Mouse (Mus musculus): ENCODE measurements around the gene Gm42791. TPM values are rescaled to one million over a fixed set of nuclear protein-coding genes. Genes with fewer than 3 reads are reported as not detected.
A peak's percentile ranks its signal among the peaks of the same experiment; 100 is the strongest.

Gene Gm42791
- polyA plus RNA-seq, 1 experiment from 2014 or later: 0.42 TPM

DNA sequence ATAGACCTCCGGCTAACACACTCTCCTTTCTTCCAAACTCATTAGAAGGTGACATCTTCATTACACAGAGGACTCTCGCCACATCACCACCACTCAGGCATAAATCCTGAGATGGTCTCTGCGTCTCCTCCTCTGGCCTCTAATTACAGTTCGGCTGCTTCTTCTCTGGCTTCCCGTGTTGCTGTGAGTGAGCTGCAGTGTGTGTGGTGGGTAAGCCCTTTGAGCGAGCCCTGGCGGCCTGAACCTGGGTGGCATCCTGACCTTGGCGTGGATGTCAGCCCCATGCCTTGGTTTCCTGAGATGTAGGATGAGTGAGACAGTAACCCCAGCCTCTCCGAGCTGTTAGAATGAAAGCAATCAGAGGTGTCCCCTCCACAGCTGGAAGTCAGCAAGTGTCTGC lies 46.4 kb downstream of the Gm42791 start:
- TF ChIP-seq CTCF (IDR thresholded peaks at IDR 0.05; ENCODE audit: low read depth) (peak; percentile 15; the same call in 1 of the 2 replicates), EP300 (IDR thresholded peaks at IDR 0.05; ENCODE audit: low read depth) (no peak)
- H3K4me2 ChIP-seq (ENCODE audit: low read depth, low read length): no peak overlapping the region
- H3K36me3 ChIP-seq (replicated peaks; ENCODE audit: insufficient read depth, low read length): no peaks in the 10 kb centered on the region
- 75% methylated on average over 9 of the region's 9 CpGs for WGBS (ENCODE audit: insufficient replicate concordance)
- no peaks in the 10 kb centered on the region for H3K27me3 ChIP-seq (ENCODE audit: insufficient read depth, low read length)
- no peak overlapping the region for H3K4me3 ChIP-seq (ENCODE audit: low read depth, low read length)
- no peak overlapping the region for H3K27ac ChIP-seq (ENCODE audit: low read depth)
- peaks cover 7% of the 10 kb centered on the region; the same call in 1 of the 2 replicates for H3K4me1 ChIP-seq (ENCODE audit: insufficient read depth)
- DNase-seq: no peak
- no peak overlapping the region for H3K9ac ChIP-seq (replicated peaks)
- no peak for ATAC-seq
- no peaks in the 10 kb centered on the region for H3K9me3 ChIP-seq (ENCODE audit: low read length)

DNA sequence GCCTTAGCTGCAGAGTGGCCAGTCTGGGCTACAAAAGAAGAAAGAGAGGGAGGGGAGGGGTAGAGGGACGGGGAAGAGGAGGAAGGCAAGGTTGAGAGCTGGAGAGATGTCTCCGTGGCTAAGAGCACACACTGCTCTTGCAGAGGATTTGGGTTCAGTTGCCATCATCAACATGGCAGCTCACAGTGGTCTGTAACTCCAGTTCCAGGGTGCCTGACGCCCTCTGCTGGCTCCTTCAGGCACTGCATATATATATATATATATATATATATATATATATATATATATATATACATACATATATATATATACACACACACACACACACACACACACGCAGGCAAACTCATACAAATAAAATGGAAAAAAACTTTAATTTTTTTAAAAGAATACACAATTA lies 47.5 kb downstream of the Gm42791 start:
- H3K4me1 ChIP-seq (ENCODE audit: insufficient read depth): peaks cover 3% of the 10 kb centered on the region; the same call in 1 of the 2 replicates
- no peak overlapping the region for H3K4me2 ChIP-seq (ENCODE audit: low read depth, low read length)
- no peak for ATAC-seq
- H3K4me3 ChIP-seq (ENCODE audit: low read depth, low read length): no peak overlapping the region
- DNase-seq: no peak
- H3K27ac ChIP-seq (ENCODE audit: low read depth): no peak overlapping the region
- no peaks in the 10 kb centered on the region for H3K27me3 ChIP-seq (ENCODE audit: insufficient read depth, low read length)
- TF ChIP-seq CTCF (IDR thresholded peaks at IDR 0.05; ENCODE audit: low read depth) (peak; percentile 44), EP300 (IDR thresholded peaks at IDR 0.05; ENCODE audit: low read depth) (no peak)
- no peak overlapping the region for H3K9ac ChIP-seq (replicated peaks)
- H3K9me3 ChIP-seq (ENCODE audit: low read length): no peaks in the 10 kb centered on the region
- no peaks in the 10 kb centered on the region for H3K36me3 ChIP-seq (replicated peaks; ENCODE audit: insufficient read depth, low read length)
- WGBS (ENCODE audit: insufficient replicate concordance): 73% methylated on average over 4 of the region's 4 CpGs

DNA sequence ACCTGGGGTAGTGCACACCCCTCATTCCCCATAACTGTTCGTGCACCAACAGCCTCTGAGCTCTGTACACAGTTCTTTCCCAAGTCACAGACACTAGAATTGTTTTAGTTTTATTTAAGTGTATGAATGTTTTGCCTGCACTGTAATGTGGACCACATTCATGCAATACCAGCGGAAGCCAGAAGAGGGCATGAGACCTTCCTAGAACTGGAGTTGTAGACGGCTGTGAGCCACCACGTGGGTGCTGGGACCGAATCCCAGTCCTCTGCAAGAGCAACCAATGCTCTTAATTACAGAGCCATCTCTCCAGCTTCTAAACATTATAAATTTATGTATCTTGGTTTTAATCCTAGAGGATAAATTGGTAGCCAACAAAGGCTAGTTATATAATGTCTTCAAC lies 48.2 kb downstream of the Gm42791 start:
- Histone ChIP-seq H3K36me3 (replicated peaks; ENCODE audit: insufficient read depth, low read length) (no peaks in the 10 kb centered on the region), H3K4me2 (ENCODE audit: low read depth, low read length) (no peak overlapping the region), H3K27ac (ENCODE audit: low read depth) (no peak overlapping the region), H3K9me3 (ENCODE audit: low read length) (no peaks in the 10 kb centered on the region), H3K4me3 (ENCODE audit: low read depth, low read length) (no peak overlapping the region), H3K27me3 (ENCODE audit: insufficient read depth, low read length) (no peaks in the 10 kb centered on the region), H3K4me1 (ENCODE audit: insufficient read depth) (peaks cover 3% of the 10 kb centered on the region; the same call in 1 of the 2 replicates), H3K9ac (replicated peaks) (no peak overlapping the region)
- ATAC-seq: no peak
- 69% methylated on average over 5 of the region's 5 CpGs for WGBS (ENCODE audit: insufficient replicate concordance)
- DNase-seq: no peak
- TF ChIP-seq EP300 (IDR thresholded peaks at IDR 0.05; ENCODE audit: low read depth): no peak
- TF ChIP-seq CTCF (IDR thresholded peaks at IDR 0.05; ENCODE audit: low read depth): peak; percentile 62

DNA sequence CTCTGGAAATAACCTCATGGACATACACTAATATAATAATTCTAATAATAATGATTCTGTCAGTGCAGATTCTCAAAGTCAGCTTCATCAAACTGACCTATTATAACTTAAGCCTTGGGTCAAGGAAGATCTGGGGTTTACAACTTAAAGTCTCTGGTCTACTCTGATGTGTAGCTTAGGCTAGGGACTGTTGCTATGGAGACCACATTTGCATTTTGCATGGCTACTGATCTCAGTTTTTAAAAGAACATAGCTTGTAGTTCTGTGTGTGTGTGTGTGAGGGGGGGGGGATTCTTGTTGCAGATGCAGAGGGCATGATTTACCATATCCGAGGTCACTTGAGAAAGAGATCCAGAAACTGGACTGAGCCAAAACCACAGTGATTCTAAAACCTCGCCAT lies 49.2 kb downstream of the Gm42791 start:
- Histone ChIP-seq H3K4me2 (ENCODE audit: low read depth, low read length) (no peak overlapping the region), H3K9me3 (ENCODE audit: low read length) (no peaks in the 10 kb centered on the region), H3K9ac (replicated peaks) (no peak overlapping the region), H3K36me3 (replicated peaks; ENCODE audit: insufficient read depth, low read length) (no peaks in the 10 kb centered on the region), H3K4me3 (ENCODE audit: low read depth, low read length) (no peak overlapping the region), H3K27me3 (ENCODE audit: insufficient read depth, low read length) (no peaks in the 10 kb centered on the region), H3K27ac (ENCODE audit: low read depth) (no peak overlapping the region), H3K4me1 (ENCODE audit: insufficient read depth) (peaks cover 3% of the 10 kb centered on the region; the same call in 1 of the 2 replicates)
- no peak for DNase-seq
- 54% methylated on average over 2 of the region's 2 CpGs for WGBS (ENCODE audit: insufficient replicate concordance)
- TF ChIP-seq CTCF (IDR thresholded peaks at IDR 0.05; ENCODE audit: low read depth): no peak
- TF ChIP-seq EP300 (IDR thresholded peaks at IDR 0.05; ENCODE audit: low read depth): no peak
- ATAC-seq: no peak

DNA sequence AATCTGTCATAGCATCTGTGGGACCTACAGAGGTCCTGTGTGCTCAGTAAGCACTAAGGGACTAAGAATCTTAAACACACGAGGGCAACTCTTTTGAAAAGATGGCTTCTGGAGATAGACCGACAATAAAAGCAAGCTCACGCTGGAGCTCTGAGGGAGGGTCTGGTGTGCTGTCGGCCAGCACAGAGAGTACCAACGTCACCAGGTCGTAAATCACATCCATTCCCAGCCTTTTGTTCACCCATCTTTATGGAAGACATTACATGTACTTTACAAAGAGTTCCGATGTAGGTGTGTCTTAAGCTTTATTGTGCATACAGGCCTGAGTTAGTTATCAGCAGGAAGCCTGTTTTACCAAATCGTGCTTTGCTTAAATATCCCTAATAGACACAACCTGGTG lies 50.9 kb downstream of the Gm42791 start:
- TF ChIP-seq EP300 (IDR thresholded peaks at IDR 0.05; ENCODE audit: low read depth): no peak
- no peak for TF ChIP-seq CTCF (IDR thresholded peaks at IDR 0.05; ENCODE audit: low read depth)
- Histone ChIP-seq H3K27me3 (ENCODE audit: insufficient read depth, low read length) (no peaks in the 10 kb centered on the region), H3K4me3 (ENCODE audit: low read depth, low read length) (no peak overlapping the region), H3K27ac (ENCODE audit: low read depth) (no peak overlapping the region), H3K4me1 (ENCODE audit: insufficient read depth) (peaks cover 2% of the 10 kb centered on the region; the same call in 1 of the 2 replicates), H3K9ac (replicated peaks) (no peak overlapping the region), H3K36me3 (replicated peaks; ENCODE audit: insufficient read depth, low read length) (no peaks in the 10 kb centered on the region), H3K9me3 (ENCODE audit: low read length) (no peaks in the 10 kb centered on the region), H3K4me2 (ENCODE audit: low read depth, low read length) (no peak overlapping the region)
- 52% methylated on average over 8 of the region's 8 CpGs for WGBS (ENCODE audit: insufficient replicate concordance)
- DNase-seq: no peak
- ATAC-seq: no peak

DNA sequence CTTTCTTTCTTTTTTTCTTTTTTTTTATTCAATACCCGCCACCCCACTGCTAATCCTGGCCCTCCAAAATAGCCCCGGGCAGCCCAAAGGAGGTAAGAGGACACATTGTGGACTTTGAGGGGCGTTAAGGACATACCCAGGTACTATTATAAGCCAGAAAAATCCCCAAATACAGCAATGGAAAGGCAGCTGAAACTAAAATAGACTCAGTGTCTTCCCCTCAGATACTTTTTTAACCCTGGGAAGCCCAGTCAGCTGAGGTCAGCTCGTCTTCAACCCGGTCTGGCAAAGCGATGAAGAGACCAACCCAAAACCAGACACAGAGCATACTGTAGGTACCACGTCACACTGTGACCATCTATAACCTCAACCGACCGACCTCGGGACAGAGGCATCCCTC lies 51.5 kb downstream of the Gm42791 start:
- ATAC-seq (no peak), DNase-seq (no peak)
- Histone ChIP-seq H3K4me2 (ENCODE audit: low read depth, low read length) (no peak overlapping the region), H3K27me3 (ENCODE audit: insufficient read depth, low read length) (no peaks in the 10 kb centered on the region), H3K9ac (replicated peaks) (no peak overlapping the region), H3K36me3 (replicated peaks; ENCODE audit: insufficient read depth, low read length) (no peaks in the 10 kb centered on the region), H3K4me1 (ENCODE audit: insufficient read depth) (peaks cover 2% of the 10 kb centered on the region; the same call in 1 of the 2 replicates), H3K27ac (ENCODE audit: low read depth) (no peak overlapping the region), H3K4me3 (ENCODE audit: low read depth, low read length) (no peak overlapping the region), H3K9me3 (ENCODE audit: low read length) (no peaks in the 10 kb centered on the region)
- 87% methylated on average over 10 of the region's 10 CpGs for WGBS (ENCODE audit: insufficient replicate concordance)
- TF ChIP-seq EP300 (IDR thresholded peaks at IDR 0.05; ENCODE audit: low read depth) (no peak), CTCF (IDR thresholded peaks at IDR 0.05; ENCODE audit: low read depth) (no peak)

DNA sequence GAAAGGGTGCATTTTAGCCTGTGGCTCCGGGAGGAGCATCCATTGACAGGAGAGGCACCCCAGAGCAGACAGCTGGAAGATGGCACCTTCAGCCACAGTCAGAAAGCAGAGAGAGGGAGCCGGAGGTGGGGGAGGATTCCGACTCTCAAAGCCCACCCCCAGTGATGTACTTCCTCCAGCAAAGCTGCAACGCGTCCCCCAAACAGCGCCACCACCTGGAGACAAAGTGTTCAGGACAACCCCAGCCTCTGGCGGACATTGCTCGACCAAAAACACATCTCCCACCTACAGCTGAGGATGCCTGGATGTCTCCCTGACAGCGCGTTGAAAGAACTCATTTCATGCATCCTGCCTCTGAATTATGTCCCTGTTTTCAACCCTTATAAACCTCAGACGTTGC lies 52.0 kb downstream of the Gm42791 start:
- Histone ChIP-seq H3K4me1 (ENCODE audit: insufficient read depth) (peaks cover 2% of the 10 kb centered on the region; the same call in 1 of the 2 replicates), H3K27me3 (ENCODE audit: insufficient read depth, low read length) (no peaks in the 10 kb centered on the region), H3K9ac (replicated peaks) (no peak overlapping the region), H3K4me2 (ENCODE audit: low read depth, low read length) (no peak overlapping the region), H3K4me3 (ENCODE audit: low read depth, low read length) (no peak overlapping the region), H3K27ac (ENCODE audit: low read depth) (no peak overlapping the region), H3K36me3 (replicated peaks; ENCODE audit: insufficient read depth, low read length) (no peaks in the 10 kb centered on the region), H3K9me3 (ENCODE audit: low read length) (no peaks in the 10 kb centered on the region)
- 85% methylated on average over 11 of the region's 11 CpGs for whole genome bisulfite sequencing (ENCODE audit: insufficient replicate concordance)
- TF ChIP-seq EP300 (IDR thresholded peaks at IDR 0.05; ENCODE audit: low read depth) (no peak), CTCF (IDR thresholded peaks at IDR 0.05; ENCODE audit: low read depth) (no peak)
- ATAC-seq (no peak), DNase-seq (no peak)

Data from liver, postnatal 0 days (tissue).